Mouse (Mus musculus) kidney, adult 9 months (tissue): Measurements from ENCODE around the gene Gm3182.
"Not testable (repeated sequence)": the region's sequence is repeated elsewhere in the genome, so short reads cannot be mapped to it uniquely, and the experiment has no call there.

Experiments
- DNase-seq: peaks from one replicate; pipeline ENCODE4 v3.0.0; 2022

Gm3182 gene

DNA sequence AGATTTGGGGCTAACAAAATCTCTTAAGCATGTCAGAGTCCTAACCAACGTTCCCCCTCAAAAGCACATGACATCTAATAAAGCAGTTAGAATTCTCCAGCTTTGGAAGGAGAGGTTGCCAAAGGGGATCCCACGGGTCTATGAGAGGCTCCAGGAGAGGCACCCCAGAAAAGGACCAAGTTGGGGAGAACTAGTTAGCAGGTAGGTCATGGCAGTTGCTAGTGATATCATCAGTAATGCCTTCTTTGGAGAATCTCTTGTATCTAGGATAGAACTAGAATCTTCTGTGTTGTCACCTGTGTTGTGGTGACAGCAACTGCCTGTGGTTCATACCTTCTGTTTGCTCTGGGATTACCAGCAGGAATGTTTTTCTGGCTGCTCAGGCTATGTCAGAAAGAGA lies at the start of gene Gm3182:
Gm3182 (plus strand) TSS at position 301 of the 400 bp plus-strand sequence.
- not testable (repeated sequence) for DNase-seq

GRCm38 (mm10) chr14:4499425-4499824 lies 17.9 kb downstream of the Gm3182 start:
- not testable (repeated sequence) for DNase-seq
